Mouse (Mus musculus) left cerebral cortex, adult 8-10 months (tissue): Measurements from ENCODE around the gene Habp2. TPM values are rescaled to one million over a fixed set of nuclear protein-coding genes. Genes with fewer than 3 reads are reported as not detected.

ENCODE experiments used
- DNase-seq, 2 experiments: peaks; one replicate each; pipeline ENCODE4 v3.0.0; 2022; ENCODE audit warnings: low spot score in 2 of 2
- total RNA-seq, 4 experiments: library from RNA; stranded (reverse); gene quantifications; 2 replicates each; pipeline ENCODE4 v1.2.4; 2022

The Habp2 gene
- not detected for total RNA-seq

DNA sequence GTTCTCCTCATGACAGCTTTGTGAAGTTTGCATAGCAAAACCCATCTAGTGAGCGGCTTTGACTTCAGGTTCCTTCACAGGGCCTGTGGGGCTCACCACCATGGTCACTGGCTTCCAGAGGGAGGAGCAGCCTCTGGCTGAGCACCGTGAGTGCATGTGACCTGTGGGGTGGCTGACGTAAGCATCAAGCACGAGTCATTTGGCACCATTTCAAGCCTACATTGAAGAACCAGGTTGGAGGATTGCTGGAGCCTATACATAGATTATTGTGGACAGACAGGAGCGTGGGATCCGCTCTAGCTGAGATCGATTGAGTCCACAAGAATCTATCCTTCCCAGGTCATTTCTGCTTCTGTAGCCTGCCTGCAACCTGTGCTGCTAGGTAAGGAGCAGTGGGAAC, at the start of gene Habp2:
TSS of gene Habp2 (plus strand) at position 272 of the 400 bp plus-strand sequence.
- no peak for DNase-seq

DNA sequence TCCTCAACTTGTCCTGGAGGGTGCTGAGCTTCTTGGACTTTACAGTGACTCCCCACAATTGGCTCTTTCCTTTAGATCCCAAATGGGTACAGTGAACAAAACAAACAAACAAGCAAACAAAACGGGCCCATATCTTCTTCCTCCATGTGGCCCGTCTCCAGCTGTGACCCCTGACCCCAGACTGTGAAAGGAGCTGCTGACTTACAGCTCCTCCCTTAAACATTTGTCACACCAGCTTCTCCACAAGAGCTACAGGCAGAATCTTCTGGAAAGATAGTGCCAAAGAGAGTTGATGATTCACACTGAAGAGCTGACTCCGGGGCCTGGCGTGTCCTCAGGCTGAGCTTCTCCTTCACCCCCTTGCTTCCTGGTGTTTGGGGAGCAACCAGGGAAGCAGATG, 48.4 kb upstream of the Habp2 start:
- DNase-seq, result no peak

DNA sequence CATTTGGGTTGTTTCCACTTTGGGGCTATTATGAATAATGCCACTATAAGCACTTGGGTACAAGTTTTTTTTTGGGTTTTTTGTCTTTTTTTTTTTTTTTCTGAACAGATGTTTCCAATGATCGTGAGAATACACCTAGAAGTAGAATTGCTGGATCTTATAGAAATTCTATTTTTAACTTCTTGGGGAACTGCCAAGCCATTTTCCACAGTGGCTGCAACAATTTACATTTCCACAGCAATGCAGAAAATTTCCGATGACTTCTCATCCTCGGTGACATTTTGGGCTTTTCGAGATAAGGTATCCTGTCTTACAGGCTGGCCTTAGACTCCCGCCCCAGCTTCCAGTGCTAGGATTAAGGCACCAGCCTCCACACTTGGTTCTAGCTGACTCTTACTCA, 41.7 kb upstream of the Habp2 start:
- DNase-seq, result no peak

DNA sequence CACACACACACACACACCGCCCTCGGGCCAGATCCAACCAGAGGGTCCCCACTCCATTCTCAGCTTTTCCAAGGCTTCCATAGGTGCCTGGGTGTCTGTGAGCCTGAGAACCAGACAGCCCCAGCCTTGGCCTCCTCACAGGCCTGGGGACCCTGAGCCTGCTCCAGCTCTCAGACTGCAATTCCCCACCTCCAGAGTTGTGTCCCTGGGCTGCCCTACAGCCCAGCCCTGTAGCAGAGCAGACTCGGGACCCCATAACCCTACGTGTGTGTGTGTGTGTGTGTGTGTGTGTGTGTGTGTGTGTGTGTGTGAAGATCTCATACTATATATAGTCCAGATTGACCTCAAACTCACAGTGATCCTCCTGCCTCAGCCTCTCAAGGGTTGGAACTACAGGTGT, 34.1 kb upstream of the Habp2 start:
- no peak for DNase-seq

DNA sequence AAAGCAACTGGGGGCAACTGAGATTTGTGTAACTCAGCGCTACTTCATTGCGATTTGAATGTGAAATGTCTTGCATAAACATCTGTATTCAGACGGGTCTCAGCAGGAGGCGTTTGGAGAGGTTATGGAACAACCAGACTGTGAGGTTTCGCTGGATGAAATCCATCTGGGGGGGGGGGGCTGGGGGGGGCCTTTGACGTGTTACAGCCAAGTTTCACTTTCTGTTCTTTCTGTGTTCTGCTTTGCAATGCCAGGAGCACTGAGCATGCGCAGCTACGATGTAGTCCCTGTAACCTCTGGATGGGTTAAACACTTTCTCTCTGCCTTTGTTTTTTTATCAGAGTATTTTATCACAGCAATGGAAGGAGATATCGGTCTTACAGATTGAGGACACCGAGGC, 33.7 kb upstream of the Habp2 start:
- no peak for DNase-seq

DNA sequence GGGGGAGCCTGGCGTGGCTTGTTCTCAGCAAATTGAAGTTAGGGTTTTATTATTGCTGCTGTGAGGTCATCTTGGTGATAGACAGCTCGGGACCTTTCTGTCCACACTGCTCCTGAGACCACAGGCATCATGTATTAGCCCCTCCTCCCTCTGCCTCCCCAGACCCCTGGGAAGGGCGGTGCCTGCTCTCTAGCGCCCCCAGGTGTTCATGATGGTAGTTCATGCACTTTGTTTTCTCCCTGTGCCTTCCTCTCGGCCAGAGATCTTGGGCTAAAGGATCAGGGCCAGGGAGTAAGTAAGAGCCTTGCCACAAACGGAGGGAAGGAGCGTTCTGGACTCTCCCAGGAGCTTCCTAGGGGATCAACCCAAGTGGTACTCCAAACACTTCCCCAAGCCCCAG, 32.2 kb upstream of the Habp2 start:
- DNase-seq, result no peak

DNA sequence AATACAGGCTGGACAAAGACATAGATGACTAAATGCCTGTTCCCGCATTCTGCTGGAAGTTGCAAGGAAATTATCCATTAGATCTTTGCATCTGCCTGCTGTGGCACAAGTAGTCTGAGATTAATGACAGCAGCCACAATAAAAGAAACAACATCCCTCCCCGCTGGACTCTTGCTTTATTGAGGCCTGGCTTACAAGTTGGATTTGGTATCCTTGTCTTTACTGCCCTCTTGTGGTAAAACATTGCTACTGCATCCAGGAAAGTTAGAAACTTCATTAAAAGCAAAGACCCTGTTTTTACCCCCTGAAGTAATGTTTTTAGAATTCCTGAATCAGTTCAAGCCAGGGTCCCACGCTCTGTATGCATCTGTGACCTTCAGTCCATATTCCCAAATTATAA, 31.4 kb upstream of the Habp2 start:
- DNase-seq, result no peak

DNA sequence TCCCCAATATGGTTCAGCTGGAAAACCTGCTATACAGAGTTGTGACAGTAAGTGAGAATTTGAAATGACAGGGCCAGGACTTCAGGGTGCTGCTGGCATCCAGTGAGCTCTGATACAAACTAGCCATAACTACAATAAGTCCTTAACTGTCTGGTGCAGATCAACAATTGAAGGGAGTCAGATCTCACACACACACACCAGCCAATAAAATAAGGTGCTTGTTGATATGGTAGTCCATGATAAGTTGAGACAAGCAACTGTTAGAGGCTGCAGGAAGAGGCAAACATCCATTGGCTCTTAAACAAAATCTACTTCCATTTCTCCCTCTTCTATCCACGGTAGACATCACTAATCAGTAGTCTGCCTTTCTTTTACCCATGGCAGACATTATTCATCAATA, 30.7 kb upstream of the Habp2 start:
- no peak for DNase-seq

DNA sequence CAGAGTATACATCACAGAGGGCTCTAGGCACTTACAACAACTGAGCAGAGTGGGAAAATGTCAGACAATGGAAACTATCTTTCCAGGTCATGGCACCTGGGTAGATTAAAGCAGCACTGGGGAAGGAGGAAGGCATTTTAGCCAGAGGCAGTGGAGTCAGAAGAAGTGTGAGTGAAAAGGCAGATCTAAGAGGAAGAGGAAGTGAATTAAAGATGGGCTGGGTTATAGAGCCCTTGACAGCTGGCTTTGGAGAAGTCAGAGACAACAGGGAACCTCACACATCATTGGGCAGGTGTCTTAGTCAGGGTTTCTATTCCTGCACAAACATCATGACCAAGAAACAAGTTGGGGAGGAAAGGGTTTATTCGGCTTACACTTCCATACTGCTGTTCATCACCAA, 30.2 kb upstream of the Habp2 start:
- DNase-seq, result no peak

DNA sequence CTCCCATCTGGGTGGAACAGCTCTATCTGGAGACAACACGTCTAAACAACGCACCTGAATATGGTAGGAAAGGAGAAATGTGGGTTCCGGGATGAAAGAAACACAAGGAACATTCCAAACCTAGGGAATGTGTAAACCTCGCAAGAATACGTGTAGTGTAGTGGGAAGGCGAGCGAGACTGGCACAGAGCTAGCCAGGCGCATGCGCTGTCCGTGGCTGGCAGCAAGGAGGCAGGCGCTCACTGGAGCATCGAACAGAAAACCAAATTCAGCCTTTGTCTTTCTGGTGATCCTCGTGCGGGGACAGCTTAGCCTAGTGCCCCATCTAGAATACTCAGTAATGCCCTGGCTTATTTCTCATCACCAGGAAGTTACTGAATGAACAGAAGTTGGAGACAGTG, 23.2 kb upstream of the Habp2 start:
- DNase-seq, result no peak

DNA sequence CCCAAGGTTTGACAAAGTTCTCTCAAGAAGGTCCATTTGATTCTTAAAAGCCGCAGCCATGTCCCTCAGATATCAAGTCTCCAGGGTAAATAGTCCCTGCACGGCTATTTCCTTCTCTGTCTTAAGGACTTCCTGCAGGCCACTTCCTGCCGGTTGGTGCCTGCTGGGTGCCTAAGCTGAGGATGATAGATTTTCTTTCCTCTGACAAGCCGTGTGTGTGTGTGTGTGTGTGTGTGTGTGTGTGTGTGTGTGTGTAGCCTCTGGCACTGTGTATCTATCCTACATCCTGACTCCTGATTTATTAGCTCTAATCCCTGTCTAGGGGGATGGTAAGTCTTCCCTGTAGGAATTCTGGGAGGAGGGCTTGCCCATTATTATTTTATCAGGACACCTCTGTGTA, 22.8 kb upstream of the Habp2 start:
- DNase-seq, result no peak

DNA sequence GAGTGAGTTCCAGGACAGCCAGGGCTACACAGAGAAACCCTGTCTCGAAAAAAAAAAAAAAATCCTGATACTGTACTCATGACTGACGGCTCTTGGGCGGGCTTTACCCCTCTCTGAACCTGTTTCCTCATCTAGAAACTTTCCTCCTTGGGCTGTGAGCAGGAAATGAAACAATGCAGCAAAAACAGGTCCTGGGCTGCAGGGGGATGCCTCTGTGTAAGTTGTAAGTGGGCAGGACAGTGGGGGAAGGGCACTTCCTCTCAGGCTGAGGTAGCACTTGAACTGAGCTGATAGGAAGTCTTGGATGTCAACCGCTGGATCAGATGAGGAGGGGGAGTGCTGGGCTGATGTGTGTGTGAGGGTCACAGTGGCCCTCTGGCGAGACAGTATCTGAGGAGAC, 21.8 kb upstream of the Habp2 start:
- DNase-seq, result no peak

DNA sequence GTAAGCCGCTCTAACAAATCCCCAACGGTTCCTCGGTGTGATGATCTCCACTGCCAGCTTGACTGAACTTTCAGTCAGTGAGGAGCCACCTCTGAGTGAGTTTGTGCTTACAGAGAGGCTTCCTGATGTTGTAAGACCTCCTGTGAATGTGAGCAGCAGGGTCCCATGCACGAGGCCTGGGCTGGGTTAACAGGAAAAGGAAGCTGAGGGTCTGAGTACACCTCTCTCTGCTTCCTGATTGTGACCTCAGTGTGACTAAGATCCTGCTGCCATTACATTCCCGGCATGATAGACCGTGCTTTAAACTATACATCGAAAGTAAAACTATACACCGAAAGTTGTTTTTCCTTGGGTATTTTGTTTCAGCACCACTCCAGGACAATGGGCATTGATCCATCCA, 14.9 kb upstream of the Habp2 start:
- DNase-seq, result no peak

DNA sequence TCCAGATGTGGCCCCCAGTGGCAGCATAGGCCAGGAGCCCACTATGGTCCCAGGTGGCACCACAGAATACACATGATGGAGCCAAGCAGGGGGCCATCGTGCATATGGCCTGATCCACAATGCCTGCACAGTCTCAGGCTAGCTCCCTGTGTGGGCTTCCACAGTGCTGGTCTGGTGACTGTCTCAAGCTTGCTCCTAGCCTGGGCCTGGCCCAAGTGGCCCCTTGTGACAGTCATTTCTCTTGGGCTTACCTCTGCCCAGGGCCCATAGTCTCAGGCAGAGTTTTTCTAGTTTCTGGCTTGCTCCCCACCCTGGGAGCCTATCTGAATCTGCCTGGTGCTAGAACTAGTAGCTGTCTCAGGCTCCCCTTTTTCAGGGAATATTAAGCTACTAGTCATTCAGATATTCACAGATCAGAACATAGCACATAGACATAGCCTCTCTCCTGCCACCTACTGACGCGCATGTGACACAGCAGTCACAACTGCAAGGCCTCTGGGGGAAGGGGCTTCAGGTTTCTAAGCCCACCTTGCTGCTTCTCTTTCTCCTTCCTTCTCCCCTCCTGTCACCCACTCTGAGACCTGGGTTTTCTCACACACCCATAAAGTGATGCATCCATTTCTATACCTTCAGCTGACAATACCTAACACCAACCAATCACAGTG, 9.7 kb upstream of the Habp2 start:
- no peak for DNase-seq

DNA sequence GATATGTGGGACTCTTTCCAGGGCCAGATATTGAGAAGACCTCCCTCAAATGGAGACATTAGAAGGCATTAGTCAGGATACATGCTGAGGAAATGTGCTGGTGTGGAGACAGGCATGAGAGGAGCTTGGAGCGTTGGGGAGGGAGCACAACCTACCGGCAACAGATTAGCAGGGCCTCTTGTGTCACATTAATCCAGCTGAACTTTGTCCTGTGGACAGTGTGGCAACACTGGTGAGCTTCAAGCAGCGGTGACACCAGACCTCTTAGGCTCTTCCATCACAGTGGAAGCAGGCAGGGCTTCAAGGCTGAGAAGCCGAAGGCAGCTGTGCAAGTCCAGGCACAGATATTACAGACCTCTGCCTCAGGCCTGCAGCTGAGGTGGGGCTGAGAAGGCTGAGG, 9.0 kb upstream of the Habp2 start:
- no peak for DNase-seq

DNA sequence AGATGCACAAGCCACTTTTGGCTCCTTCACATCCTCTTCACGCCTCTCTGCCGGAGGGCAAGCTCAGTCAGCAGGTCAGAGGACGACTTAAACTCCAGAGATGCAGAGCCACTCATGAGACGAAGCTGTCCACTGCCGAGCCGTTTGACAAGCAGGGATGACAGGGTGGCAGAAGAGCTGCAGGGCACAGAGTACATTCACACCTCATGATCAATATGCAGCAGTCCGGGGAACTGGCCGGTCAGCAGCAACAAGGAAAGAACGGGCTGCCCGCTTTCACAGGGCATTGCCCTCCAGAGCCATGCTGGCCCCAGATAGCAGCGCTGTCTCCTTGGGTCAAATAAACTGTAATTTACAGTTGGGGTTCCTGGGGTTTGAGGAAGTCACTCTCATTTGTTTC, 8.6 kb upstream of the Habp2 start:
- no peak for DNase-seq

DNA sequence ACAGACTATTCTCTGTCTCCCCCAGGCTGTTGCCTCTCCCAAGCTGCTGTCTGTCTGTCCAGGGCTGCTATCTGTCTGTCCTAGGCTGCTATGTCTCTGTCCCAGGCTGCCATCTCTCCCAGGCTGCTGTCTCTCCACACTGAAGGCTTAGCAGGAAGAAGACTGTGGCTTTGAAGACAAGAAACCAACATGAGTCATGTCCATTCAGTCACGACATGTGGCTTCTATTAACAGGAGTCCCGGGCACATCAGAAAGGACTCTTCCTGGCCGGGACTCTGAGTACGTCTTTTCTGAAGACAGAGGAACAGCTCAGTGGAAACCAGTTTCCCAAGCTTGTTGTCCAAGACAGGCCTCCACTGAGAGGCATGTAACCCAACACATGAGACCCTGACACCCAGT, 1.7 kb upstream of the Habp2 start:
- no peak for DNase-seq

DNA sequence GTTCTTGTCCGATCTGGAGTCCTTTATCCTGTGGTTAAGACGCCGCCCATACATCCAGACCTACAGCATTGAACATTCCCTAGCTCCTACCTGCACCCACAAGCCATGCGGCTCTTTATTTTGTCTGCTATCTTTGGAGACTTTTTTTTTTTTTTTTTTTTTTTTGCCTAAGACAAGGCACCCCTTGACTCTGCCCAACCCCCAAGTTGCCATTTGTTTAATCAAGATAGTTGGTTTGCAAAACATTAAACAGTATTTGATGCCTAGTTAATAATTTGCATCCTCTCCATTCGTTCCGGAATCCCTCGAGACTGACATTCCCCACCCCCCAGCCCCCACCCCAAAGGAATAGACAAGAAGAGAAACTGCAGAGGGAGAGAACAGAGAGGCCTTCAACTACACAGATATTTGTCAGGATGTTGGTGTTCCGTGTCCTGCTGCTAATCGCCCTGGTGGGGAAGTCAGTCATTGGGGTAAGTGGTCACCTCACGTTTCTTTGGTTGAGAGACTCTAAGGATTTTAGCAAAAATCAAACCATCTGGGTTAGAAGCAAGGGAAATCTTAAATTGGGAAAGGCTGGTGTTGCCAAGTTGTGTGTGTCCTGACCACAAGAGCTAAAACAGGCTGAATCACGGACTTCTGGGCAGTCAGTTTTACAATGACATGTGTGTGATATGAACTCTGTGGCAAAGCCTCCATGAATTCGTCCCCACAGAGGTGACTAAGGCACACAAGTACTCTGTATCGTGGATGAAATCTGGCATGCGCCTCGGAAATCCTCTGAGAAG, 837 bp downstream of the Habp2 start:
- no peak for DNase-seq

DNA sequence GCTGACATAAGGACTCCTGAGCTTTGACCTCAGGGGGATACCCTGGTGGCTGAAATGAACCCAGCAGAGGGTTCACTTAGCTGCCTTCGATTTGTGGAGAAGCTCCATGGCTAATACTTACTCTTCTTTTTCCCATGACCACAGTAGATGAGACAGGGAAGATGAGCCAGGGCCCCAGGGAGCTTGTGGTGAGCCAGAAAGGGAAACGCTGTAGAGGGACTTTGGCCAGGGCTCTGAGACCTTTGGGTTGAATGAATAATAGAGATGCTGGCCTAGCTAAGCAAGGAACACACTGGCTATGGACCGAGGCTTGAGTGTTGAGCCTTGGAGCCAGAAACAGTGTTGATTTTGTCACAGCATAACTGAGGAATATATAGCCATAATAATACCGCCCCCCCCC, 1.5 kb downstream of the Habp2 start:
- no peak for DNase-seq

DNA sequence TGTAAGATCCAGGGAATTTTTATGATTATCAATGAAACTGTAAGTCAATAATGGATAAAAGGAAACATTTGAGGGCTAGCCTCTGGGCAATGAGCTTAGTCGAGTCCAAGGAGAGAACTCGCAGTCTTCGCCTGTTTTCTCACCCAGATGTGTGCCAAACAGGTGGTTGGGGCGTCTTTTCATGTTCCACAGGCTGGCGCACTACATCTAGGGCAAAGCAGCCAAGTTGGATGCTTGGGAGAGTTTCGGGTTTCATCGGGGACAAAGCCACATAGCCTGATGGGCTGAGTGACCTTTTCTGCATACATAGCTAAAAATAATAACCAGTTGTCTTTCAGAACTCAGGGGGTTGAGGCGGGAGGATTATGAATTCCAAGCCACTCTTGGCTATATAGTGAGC, 2.7 kb downstream of the Habp2 start:
- no peak for DNase-seq

DNA sequence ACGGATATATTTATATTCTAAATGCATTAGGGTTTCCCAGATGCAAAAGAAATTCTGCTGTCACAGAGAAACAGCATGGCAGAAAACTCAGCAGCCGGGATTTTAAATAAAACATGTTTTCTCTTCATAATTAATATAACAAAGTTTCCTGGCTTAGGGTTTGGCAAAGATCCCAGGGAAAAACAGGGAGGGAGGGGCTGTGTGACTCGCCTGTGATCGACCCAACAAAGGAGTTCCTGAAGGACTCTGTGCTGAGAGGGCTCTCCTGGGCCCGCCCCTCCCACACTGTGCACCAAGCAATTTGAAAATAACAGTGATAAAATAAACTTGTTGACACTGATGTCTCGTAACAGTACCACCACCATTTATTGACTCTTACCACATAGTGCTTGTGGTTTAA, 5.0 kb downstream of the Habp2 start:
- no peak for DNase-seq

DNA sequence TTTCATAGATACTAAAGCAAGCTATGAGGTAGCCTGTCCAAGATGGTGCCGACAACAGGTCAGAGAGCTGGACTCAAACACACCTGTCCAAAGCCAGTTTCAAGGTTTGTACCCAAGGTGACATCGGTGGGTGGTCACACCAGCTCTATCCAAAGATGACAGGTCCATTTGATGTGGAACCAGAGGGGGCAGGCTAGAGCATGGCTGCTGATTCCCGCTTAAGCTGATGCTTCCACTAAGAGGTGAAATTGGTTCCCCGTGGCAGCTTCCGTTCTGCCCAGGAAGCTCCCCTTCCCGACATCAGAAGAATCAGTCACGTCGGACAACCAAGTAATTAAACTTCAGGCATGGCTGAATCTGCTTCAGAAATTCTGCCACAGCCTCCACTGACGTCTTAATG, 5.4 kb downstream of the Habp2 start:
- DNase-seq, result no peak

DNA sequence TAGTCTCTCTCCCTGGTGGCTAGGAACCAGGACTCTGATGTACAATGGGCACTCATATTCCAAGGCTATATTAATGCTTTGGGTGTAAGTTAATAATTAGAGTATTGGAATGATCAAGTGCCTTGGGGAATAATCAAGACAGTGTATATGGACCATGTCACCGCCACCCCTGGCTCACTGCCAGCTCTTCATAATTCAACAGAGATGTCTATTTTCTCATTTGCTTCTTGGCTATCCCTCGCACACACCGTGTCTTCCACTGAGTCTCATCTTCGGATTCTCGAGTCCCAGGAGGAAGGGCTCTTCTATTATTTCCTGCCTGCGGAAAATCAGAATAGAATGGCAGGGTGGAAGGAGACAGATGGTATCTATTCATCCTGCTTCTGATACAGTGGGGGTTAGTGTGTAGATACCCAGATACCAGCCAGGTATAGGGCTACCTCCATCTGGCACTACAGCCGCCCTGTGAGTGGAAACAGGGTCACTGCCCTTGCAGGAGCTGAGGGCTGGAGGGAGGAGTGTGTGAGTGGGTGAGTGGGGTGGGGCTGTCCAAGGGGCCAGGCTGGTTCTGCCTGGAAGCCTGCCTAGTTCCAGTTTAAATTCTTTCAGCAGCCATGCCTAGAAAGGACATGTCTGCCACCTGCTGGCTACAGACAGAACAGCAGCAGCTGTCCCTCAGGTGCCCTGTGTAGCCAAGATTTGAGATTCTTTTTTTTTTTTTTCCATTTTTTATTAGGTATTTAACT, 7.9 kb downstream of the Habp2 start:
- DNase-seq, result peak; percentile 35 to 70
